Mouse (Mus musculus) spleen, adult 2 months (tissue): ENCODE data around the gene H2-Eb1.

Source experiments
- CTCF ChIP-seq: fragments of 200-500 bp; IDR thresholded peaks from 2 replicates; pipeline ENCODE4 v1.5.1; 2011; ENCODE audit warnings: mild to moderate bottlenecking, inconsistent platforms; ENCODE audit not compliant: insufficient read depth, insufficient read length, insufficient replicate concordance; ENCODE audit errors: extremely low read depth
- POLR2A ChIP-seq: fragments of 200-500 bp; IDR thresholded peaks from 2 replicates; pipeline ENCODE4 v1.6.1; 2011; ENCODE audit warnings: low read depth, low read length, inconsistent platforms

GRCm38 (mm10) chr17:34306407-34306806 lies 740 bp downstream of the H2-Eb1 start:
- peak; percentile 66 for TF ChIP-seq POLR2A
- TF ChIP-seq CTCF: no peak
